Comparison of ENCODE assay signal across 8 mouse cellular contexts in the genomic region with DNA sequence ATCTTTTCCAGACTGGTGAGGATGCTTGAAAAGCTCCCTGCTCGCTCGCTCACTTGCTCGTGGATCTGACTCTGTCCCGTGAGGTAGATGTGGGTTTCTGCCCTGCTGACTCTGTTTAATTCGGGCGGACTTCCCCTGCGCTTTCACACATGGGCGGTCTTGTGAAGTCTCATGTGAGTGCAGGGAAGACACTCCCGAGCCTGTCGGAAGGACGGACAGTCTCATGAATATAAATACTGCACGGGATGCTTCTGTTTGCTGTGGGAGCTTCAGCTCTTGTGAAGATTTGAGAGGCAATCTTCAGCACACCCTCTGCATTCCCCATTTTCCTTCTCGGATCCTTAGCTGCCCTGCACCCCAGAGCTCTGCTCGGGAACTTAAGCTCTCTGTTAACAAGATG.
DNase-seq lines count a peak whose midpoint lies in the region; ATAC-seq and TF ChIP-seq lines count a peak whose summit lies in the region.

No protein-coding gene starts in this region.

- 9% methylated on average over 14 of the region's 14 CpGs for WGBS in hindbrain, embryonic 15.5 days
- WGBS in lung, embryonic 16.5 days, result 18% methylated on average over 14 of the region's 14 CpGs
- WGBS in heart, embryonic 11.5 days (ENCODE audit: insufficient replicate concordance), result 35% methylated on average over 14 of the region's 14 CpGs

- H3K4me3 ChIP-seq in left cerebral cortex, adult 2 months, result peak overlapping the region; percentile 31
- no peak overlapping the region for H3K4me3 ChIP-seq in hindbrain, embryonic 15.5 days
- 0 out of 2 replicates have a peak overlapping the region, but pooled peaks have one; percentile 16 for H3K4me3 ChIP-seq in lung, embryonic 16.5 days (ENCODE audit: low read length)
- no peak overlapping the region for H3K4me3 ChIP-seq in heart, embryonic 11.5 days (ENCODE audit: low read depth, low read length)

- no peak overlapping the region for H3K27ac ChIP-seq in left cerebral cortex, adult 2 months
- H3K27ac ChIP-seq in hindbrain, embryonic 15.5 days (replicated peaks), result no peak overlapping the region
- no peak overlapping the region for H3K27ac ChIP-seq in lung, embryonic 16.5 days (ENCODE audit: low read length)
- H3K27ac ChIP-seq in heart, embryonic 11.5 days (ENCODE audit: low read depth, low read length), result no peak overlapping the region

- peak overlapping the region; percentile 28 for H3K4me2 ChIP-seq in hindbrain, embryonic 15.5 days
- peak overlapping the region; percentile 1 for H3K4me2 ChIP-seq in lung, embryonic 16.5 days (ENCODE audit: low read depth, low read length)
- H3K4me2 ChIP-seq in heart, embryonic 11.5 days, result no peak overlapping the region

- intact Hi-C loops in left cerebral cortex, adult 2 months (cut with DNase I), result no loop called here
- intact Hi-C loops in left cerebral cortex, postnatal 4 days (cut with DNase I), result no loop called here

- no peak for ATAC-seq in hindbrain, embryonic 15.5 days (ENCODE audit: low FRiP score, low read depth)
- ATAC-seq in lung, embryonic 16.5 days (ENCODE audit: low read depth), result no peak
- no peak for ATAC-seq in heart, embryonic 11.5 days (replicated peaks; ENCODE audit: insufficient number of reproducible peaks, low FRiP score, low TSS enrichment)

- H3K9ac ChIP-seq in hindbrain, embryonic 15.5 days, result no peak overlapping the region
- H3K9ac ChIP-seq in lung, embryonic 16.5 days (ENCODE audit: low read length), result peak overlapping the region; percentile 23; the same call in 1 of the 2 replicates
- H3K9ac ChIP-seq in heart, embryonic 11.5 days (ENCODE audit: low read depth, low read length), result no peak overlapping the region

- no peaks in the 10 kb centered on the region for H3K9me3 ChIP-seq in hindbrain, embryonic 15.5 days
- no peaks in the 10 kb centered on the region for H3K9me3 ChIP-seq in lung, embryonic 16.5 days (ENCODE audit: control insufficient read depth, low read length)
- H3K9me3 ChIP-seq in heart, embryonic 11.5 days (replicated peaks; ENCODE audit: control insufficient read depth, low read length), result no peaks in the 10 kb centered on the region

- peaks cover 4% of the 10 kb centered on the region; the same call in 1 of the 2 replicates for H3K27me3 ChIP-seq in hindbrain, embryonic 15.5 days
- H3K27me3 ChIP-seq in lung, embryonic 16.5 days (ENCODE audit: control insufficient read depth, insufficient read depth, low read depth, low read length), result no peaks in the 10 kb centered on the region
- peaks cover 3% of the 10 kb centered on the region; the same call in 1 of the 2 replicates for H3K27me3 ChIP-seq in heart, embryonic 11.5 days (ENCODE audit: control insufficient read depth, insufficient read depth, low read length)

- H3K36me3 ChIP-seq in hindbrain, embryonic 15.5 days, result no peaks in the 10 kb centered on the region
- H3K36me3 ChIP-seq in lung, embryonic 16.5 days (ENCODE audit: control insufficient read depth, insufficient read depth, low read length), result no peaks in the 10 kb centered on the region
- no peaks in the 10 kb centered on the region for H3K36me3 ChIP-seq in heart, embryonic 11.5 days (ENCODE audit: control insufficient read depth, insufficient read depth, low read length)

- no peak for DNase-seq in left cerebral cortex, adult 2 months (ENCODE audit: extremely low spot score in 1 of 2, low spot score in 2 of 2)
- no peak for DNase-seq in left cerebral cortex, postnatal 4 days
- peak; percentile 66 to 67 for DNase-seq in spleen, postnatal 36 days (ENCODE audit: low spot score in 2 of 2)
- DNase-seq in cerebellum, postnatal 10 days, result no peak
- DNase-seq in adipocyte (ENCODE audit: low spot score), result no peak

- TF ChIP-seq CTCF in left cerebral cortex, adult 2 months (IDR thresholded peaks at IDR 0.05), result no peak

- peaks cover 10% of the 10 kb centered on the region; the same call in 1 of the 2 replicates for H3K4me1 ChIP-seq in hindbrain, embryonic 15.5 days (replicated peaks)
- H3K4me1 ChIP-seq in lung, embryonic 16.5 days (replicated peaks; ENCODE audit: control insufficient read depth, insufficient read depth, low read length), result peaks cover 3% of the 10 kb centered on the region; the same call in 1 of the 2 replicates
- peaks cover 8% of the 10 kb centered on the region; the same call in 1 of the 2 replicates for H3K4me1 ChIP-seq in heart, embryonic 11.5 days (ENCODE audit: control insufficient read depth, insufficient read depth, low read length)

Comparison
In these comparisons a context has a peak if more than half of its experiments do, and no peak if none do; other contexts are left out.
1. DNase-seq: peak in spleen, postnatal 36 days (2 of 2); none in left cerebral cortex, adult 2 months (0 of 2), left cerebral cortex, postnatal 4 days (single experiment), cerebellum, postnatal 10 days (0 of 2) and adipocyte (single experiment).
2. H3K4me3 ChIP-seq: peak in left cerebral cortex, adult 2 months (single experiment) and lung, embryonic 16.5 days (single experiment); none in hindbrain, embryonic 15.5 days (single experiment) and heart, embryonic 11.5 days (single experiment).